Mouse (Mus musculus) natural killer cell, adult 2 months (primary cell): ENCODE measurements around the gene Coro7.
A peak's percentile ranks its signal among the peaks of the same experiment; 100 is the strongest.
"Not testable (repeated sequence)": the region's sequence is repeated elsewhere in the genome, so short reads cannot be mapped to it uniquely, and the experiment has no call there.

Experiments used
- DNase-seq, 2 experiments: peaks; one replicate each; pipeline ENCODE4 v3.0.0; 2022; ENCODE audit warnings: low spot score in 2 of 2

Coro7 gene

GRCm38 (mm10) chr16:4679121-4680018, at the start of gene Coro7:
Gene Coro7, minus strand, starts transcription at chr16:4679777.
- DNase-seq = peak; percentile 91 to 93

GRCm38 (mm10) chr16:4727963-4728362, 48.4 kb upstream of the Coro7 start:
- DNase-seq = no peak

- no peak for DNase-seq
Observed at GRCm38 (mm10) chr16:4727526-4727925, 47.9 kb upstream of the Coro7 start.

- peak in 1 of 2 experiments; percentile 19 for DNase-seq
Observed at GRCm38 (mm10) chr16:4726528-4727128, 47.1 kb upstream of the Coro7 start.

GRCm38 (mm10) chr16:4725780-4726527, 46.4 kb upstream of the Coro7 start, which contains the start of gene Hmox2:
Gene Hmox2, plus strand, starts transcription at chr16:4726361.
- DNase-seq = peak; percentile 90 to 91

GRCm38 (mm10) chr16:4725266-4725665, 45.7 kb upstream of the Coro7 start:
- DNase-seq = no peak

- no peak for DNase-seq
Observed at GRCm38 (mm10) chr16:4722915-4723209, 43.3 kb upstream of the Coro7 start.

GRCm38 (mm10) chr16:4722128-4722914, 42.7 kb upstream of the Coro7 start:
- DNase-seq = no peak

- peak; percentile 18 to 47 for DNase-seq
Observed at GRCm38 (mm10) chr16:4718753-4719518, 39.4 kb upstream of the Coro7 start, which contains the start of gene Nmral1. Gene Nmral1, minus strand, starts transcription at chr16:4719356.

GRCm38 (mm10) chr16:4717866-4718265, 38.3 kb upstream of the Coro7 start:
- no peak for DNase-seq

GRCm38 (mm10) chr16:4713861-4714710, 34.5 kb upstream of the Coro7 start:
- DNase-seq = no peak

GRCm38 (mm10) chr16:4711173-4711572, 31.6 kb upstream of the Coro7 start:
- no peak for DNase-seq

- DNase-seq = no peak
Observed at GRCm38 (mm10) chr16:4705541-4705940, 26.0 kb upstream of the Coro7 start.

- no peak for DNase-seq
Observed at GRCm38 (mm10) chr16:4702646-4703045, 23.1 kb upstream of the Coro7 start.

- DNase-seq = no peak
Observed at GRCm38 (mm10) chr16:4701211-4701610, 21.6 kb upstream of the Coro7 start.

- not testable (repeated sequence) for DNase-seq
Observed at GRCm38 (mm10) chr16:4689371-4689770, 9.8 kb upstream of the Coro7 start.

- DNase-seq = no peak
Observed at GRCm38 (mm10) chr16:4684457-4684791, 4.8 kb upstream of the Coro7 start.

- DNase-seq = peak; percentile 94 to 96
Observed at GRCm38 (mm10) chr16:4683581-4684456, 4.2 kb upstream of the Coro7 start.

GRCm38 (mm10) chr16:4683193-4683580, 3.6 kb upstream of the Coro7 start:
- no peak for DNase-seq
